Mouse (Mus musculus): ENCODE results near the gene Psmd4. TPM values are rescaled to one million over a fixed set of nuclear protein-coding genes. Genes with fewer than 3 reads are reported as not detected.

The Psmd4 gene
- polyA plus RNA-seq, 1 experiment from 2014 or later: 138 TPM

Other genes with a start within 250 kb of the Psmd4 start
- 7.9 to 13.2 TPM (median 9.2 TPM) in 3 replicates for gene Pogz, start 205.0 kb downstream of the Psmd4 start, polyA plus RNA-seq (2018)
- 61.3 to 218 TPM (median 156 TPM) in 3 replicates for gene Psmb4, start 155.7 kb downstream of the Psmd4 start, polyA plus RNA-seq (2018)
- gene Selenbp1, start 109.6 kb downstream of the Psmd4 start, polyA plus RNA-seq (2018): 12.8 to 25.0 TPM (median 14.3 TPM) in 3 replicates
- 5.6 to 8.0 TPM (median 7.2 TPM) in 3 replicates for gene Rfx5, start 88.5 kb downstream of the Psmd4 start, polyA plus RNA-seq (2018)
- 39.8 to 61.5 TPM (median 51.3 TPM) in 3 replicates for gene Pi4kb, start 67.9 kb downstream of the Psmd4 start, polyA plus RNA-seq (2018)
- gene Zfp687, start 27.2 kb downstream of the Psmd4 start, polyA plus RNA-seq (2018): 8.3 to 8.9 TPM (median 8.9 TPM) in 3 replicates
- gene Pip5k1a, start 64.3 kb upstream of the Psmd4 start, polyA plus RNA-seq (2018): 16.2 to 19.1 TPM (median 17.0 TPM) in 3 replicates
- 43.0 to 54.7 TPM (median 43.9 TPM) in 3 replicates for gene Vps72, start 68.4 kb upstream of the Psmd4 start, polyA plus RNA-seq (2018)
- gene Tmod4, start 81.9 kb upstream of the Psmd4 start, polyA plus RNA-seq (2018): not detected in 3 replicates
- 24.9 to 62.9 TPM (median 34.6 TPM) in 3 replicates for gene Scnm1, start 91.4 kb upstream of the Psmd4 start, polyA plus RNA-seq (2018)
- 3.6 to 5.0 TPM (median 5.0 TPM) in 3 replicates for gene Lysmd1, start 91.5 kb upstream of the Psmd4 start, polyA plus RNA-seq (2018)
- 63.7 to 188 TPM (median 64.6 TPM) in 3 replicates for gene Tnfaip8l2, start 99.7 kb upstream of the Psmd4 start, polyA plus RNA-seq (2018)
- 0.09 to 0.48 TPM in 2 of 3 replicates, not detected in the other for gene Sema6c, start 117.8 kb upstream of the Psmd4 start, polyA plus RNA-seq (2018)
- gene Gabpb2, start 175.3 kb upstream of the Psmd4 start, polyA plus RNA-seq (2018): 13.5 to 15.9 TPM (median 13.5 TPM) in 3 replicates
- gene Cdc42se1, start 186.1 kb upstream of the Psmd4 start, polyA plus RNA-seq (2018): 76.1 to 100 TPM (median 91.6 TPM) in 3 replicates
- gene Mllt11, start 189.6 kb upstream of the Psmd4 start, polyA plus RNA-seq (2018): 13.2 to 18.6 TPM (median 17.4 TPM) in 3 replicates
- 0.16 to 0.29 TPM in 2 of 3 replicates, not detected in the other for gene Gm128, start 199.0 kb upstream of the Psmd4 start, polyA plus RNA-seq (2018)
- gene Bnipl, start 208.6 kb upstream of the Psmd4 start, polyA plus RNA-seq (2018): not detected in 3 replicates
- gene Mindy1, start 238.7 kb upstream of the Psmd4 start, polyA plus RNA-seq (2018): 99.7 to 130 TPM (median 126 TPM) in 3 replicates
- gene Prune1, start 239.5 kb upstream of the Psmd4 start, polyA plus RNA-seq (2018): 16.7 to 27.9 TPM (median 19.2 TPM) in 3 replicates